Mouse (Mus musculus) left cerebral cortex, postnatal 10 days (tissue): ENCODE results near the gene Dnah2. TPM values are rescaled to one million over a fixed set of nuclear protein-coding genes. Genes with fewer than 3 reads are reported as not detected.
A peak's percentile ranks its signal among the peaks of the same experiment; 100 is the strongest.

Experiments
- DNase-seq, 2 experiments: peaks; one replicate each; pipeline ENCODE4 v3.0.0; 2021 to 2022; ENCODE audit warnings: low spot score in 2 of 2, mixed read lengths in 1 of 2; ENCODE audit errors: extremely low spot score in 1 of 2
- intact Hi-C: fragments of 180-260 bp; cut with DNase I; formaldehyde crosslinking; loops from one replicate; pipeline ENCODE4 v1.15.1; 2025
- total RNA-seq, 2 experiments: library from RNA; stranded (reverse); gene quantifications; 2 replicates each; pipeline ENCODE4 v1.2.3; 2021

The Dnah2 gene
- total RNA-seq = 1 to 10 TPM; 4.2 to 5.7 TPM

- intact Hi-C loops = no loop called here
- no peak for DNase-seq
Observed at GRCm38 (mm10) chr11:69549060-69549656, at the start of gene Dnah2. Gene Dnah2 (minus strand): TSS chr11:69549110.

DNA sequence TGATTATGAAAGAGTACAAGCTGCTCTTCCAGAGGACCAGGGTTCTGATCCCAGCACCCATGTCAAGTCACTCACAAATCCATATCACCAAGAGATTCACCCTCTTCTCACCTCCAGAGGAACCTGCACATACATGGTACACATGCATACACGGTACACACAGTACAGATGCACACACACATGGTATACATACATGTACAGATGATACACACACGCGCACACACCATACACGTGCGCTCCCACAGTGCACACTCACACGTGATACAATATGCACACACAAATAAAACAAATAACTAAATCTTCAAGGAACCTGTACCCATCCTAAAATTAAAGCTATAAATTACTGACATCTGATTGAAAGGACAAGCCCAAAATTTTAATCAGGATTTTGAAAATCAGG is 45.9 kb upstream of the Dnah2 start:
- intact Hi-C loops = no loop called here
- no peak for DNase-seq

DNA sequence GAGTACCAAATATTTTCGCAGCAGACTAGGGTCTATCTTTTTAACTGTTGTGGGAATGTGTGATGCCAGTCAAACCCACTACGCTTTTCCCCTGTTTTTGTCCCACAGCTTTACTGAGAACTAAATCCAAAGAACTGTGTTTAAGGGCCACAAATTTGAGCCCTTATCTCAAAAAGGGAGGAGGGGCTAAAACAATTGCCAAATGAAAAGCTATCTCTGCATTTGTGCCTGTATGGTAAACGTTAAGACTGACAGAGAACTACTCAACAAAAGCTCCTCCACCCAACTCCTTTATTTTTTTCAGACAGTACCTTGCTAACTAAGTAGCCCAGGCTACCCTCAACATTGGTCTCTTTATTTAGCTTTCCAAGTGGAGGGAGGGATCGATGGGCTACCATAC is 43.9 kb upstream of the Dnah2 start:
- intact Hi-C loops = no loop called here
- DNase-seq = no peak

- intact Hi-C loops = no loop called here
Observed at GRCm38 (mm10) chr11:69591899-69592637, 43.2 kb upstream of the Dnah2 start.

GRCm38 (mm10) chr11:69591424-69591823 is 42.5 kb upstream of the Dnah2 start:
- intact Hi-C loops = no loop called here
- no peak for DNase-seq

More at GRCm38 (mm10) chr11:69591899-69592637, 43.2 kb upstream of the Dnah2 start:
- peak; percentile 85 for DNase-seq

DNA sequence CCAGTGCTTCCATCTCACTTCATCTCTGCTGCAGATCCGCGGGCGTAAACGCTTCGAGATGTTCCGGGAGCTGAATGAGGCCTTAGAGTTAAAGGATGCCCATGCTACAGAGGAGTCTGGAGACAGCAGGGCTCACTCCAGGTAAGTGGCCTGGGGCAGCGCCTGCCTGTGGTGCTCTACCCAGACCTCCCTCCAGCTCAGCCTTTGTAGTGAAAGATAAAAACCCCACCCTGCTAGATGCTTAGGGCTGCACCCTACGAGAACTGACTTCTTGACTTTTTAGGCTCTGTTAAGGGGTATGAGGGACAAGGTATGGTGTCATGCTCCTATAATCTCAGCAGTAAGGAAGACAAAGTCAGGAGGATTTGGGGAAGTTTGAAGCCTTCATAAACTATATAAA is 41.7 kb upstream of the Dnah2 start:
- intact Hi-C loops = no loop called here
- DNase-seq = no peak

- intact Hi-C loops = no loop called here
- DNase-seq = no peak
Observed at GRCm38 (mm10) chr11:69589207-69589834, 40.4 kb upstream of the Dnah2 start.

- DNase-seq = no peak
- intact Hi-C loops = no loop called here
Observed at GRCm38 (mm10) chr11:69585718-69586325, 36.9 kb upstream of the Dnah2 start.

DNA sequence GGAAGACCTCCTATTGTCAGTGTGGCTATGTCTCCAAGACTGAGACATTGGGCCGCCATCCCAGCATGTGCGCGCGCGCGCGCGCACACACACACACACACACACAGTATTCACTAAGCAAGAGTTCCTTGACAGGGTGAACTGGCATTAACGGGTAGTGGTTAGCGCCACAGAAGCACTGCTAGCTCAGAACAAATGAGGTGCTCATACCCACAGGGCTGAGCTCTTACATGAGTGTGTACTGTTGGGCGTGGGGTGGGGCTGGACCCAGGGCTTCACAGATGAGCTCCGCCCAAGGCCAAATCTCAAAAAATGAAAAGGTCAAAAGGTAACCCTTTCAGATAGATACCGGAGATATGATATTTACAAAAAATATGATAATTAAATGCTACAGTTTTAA is 36.0 kb upstream of the Dnah2 start:
- intact Hi-C loops = no loop called here

GRCm38 (mm10) chr11:69584008-69584407 is 35.1 kb upstream of the Dnah2 start:
- DNase-seq = no peak
- intact Hi-C loops = no loop called here

More for the DNA sequence above, 36.0 kb upstream of the Dnah2 start:
- no peak for DNase-seq

- intact Hi-C loops = no loop called here
- DNase-seq = no peak
Observed at GRCm38 (mm10) chr11:69582230-69582805, 33.4 kb upstream of the Dnah2 start.

DNA sequence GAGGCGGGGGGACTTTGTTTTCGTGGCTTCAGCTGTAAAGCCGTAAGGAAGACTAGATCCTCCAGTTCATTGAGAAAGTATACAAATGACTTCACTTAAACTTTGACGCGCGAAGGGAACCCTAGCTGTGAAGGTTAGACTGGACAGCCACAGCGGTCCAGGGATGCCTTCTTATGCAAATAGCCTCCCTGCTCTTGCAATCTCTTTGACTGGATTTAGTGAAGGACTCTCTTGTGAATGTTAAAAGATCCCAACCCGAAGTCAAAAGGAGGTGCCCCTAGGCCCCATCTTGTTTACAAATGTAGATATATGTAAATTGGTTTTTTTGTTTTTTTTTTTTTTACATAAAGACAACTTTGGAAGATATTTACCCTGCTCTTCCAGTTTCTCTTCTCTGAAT is 32.9 kb upstream of the Dnah2 start:
- no peak for DNase-seq
- intact Hi-C loops = no loop called here

- intact Hi-C loops = no loop called here
- peak; percentile 86 to 96 for DNase-seq
Observed at GRCm38 (mm10) chr11:69581147-69581688, 32.3 kb upstream of the Dnah2 start.

- DNase-seq = no peak
- intact Hi-C loops = no loop called here
Observed at GRCm38 (mm10) chr11:69580572-69581146, 31.7 kb upstream of the Dnah2 start.

DNA sequence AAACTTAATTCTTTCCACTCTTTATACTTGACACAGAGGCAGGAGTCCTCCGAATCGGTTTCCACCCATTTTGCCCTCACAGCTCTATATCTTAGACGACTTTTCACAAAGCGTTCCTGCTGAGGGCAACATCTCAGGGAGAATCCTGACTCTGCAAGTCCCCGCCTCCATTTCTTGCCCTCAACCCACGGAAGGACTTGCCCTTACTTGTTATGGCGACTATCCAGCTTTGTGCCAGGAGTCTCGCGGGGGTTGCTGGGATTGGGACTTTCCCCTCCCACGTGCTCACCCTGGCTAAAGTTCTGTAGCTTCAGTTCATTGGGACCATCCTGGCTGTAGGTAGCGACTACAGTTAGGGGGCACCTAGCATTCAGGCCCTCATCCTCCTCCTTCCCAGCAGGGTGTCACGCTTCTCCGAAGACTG is 31.2 kb upstream of the Dnah2 start, which contains the start of the genes Wrap53 and Trp53:
Wrap53 (minus strand) TSS at position 165 of the 424 bp plus-strand sequence.
Trp53 (plus strand) TSS at position 269 of the 424 bp plus-strand sequence.
- DNase-seq = peak; percentile 89 to 93
- intact Hi-C loops = no loop called here

DNA sequence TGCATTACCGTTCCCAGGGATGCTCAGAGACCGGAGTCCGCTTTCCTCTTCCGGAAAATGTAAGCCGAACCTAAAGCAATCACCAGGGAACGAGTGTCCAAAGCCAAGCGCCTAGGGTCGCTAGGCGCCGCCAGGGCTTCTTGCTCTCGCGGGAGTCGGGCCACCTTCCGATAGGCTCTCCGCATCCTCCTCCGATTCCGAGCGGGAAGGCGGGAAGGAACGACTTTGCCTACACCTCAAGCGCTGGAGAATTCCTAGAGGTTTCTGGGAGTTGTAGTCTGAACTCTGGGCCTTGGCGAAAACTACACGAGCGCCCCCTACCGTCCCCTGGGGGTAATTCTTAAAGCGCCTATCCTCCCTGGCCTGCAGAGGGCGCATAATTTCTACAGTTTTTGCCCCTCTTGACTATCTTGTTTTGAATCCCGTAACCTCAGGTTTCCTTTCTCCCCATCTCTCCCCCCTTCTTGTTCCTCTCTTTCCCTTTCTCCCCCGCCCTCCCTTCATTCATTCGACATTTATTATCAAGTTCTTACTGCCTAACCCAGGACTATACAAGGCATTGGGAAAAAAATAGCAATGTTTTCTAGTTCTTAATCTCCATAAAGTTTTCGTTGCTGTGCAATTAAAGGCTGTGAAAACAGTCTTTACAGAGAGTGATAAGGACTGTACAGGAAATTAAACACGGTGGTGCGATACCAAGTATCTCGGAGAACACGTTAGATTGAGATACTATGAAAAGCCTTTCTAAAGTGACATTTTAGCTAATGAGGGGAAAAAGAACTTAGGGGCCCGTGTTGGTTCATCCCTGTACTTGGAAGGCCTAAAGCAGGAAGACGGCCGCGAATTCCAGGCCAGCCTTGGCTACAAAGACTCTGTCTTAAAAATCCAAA is 30.5 kb upstream of the Dnah2 start:
- intact Hi-C loops = loop anchor here (5.0 kb wide), 2 partner anchors 37 to 38 kb away; partner anchors contain the start of gene Shbg
- DNase-seq = peak; percentile 95 to 98

DNA sequence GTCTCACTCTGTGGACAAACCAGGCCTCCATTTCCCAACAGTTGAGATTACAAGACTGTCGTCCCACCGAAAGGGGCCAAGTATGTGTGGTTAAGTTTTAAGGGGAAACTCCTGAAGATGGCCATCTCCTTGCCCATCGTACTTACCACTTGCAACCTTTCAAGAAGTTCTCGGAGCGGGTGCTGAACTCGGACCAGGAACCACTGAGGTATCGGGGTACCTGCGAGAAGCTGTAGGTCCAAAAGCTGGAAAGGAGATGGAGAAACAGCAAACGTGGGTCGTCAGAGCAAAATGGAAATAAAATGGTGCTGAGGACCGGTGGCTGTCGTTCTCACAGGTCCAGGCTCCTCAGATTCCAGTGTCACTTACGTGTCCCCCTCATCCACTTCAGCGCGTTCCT is 29.4 kb upstream of the Dnah2 start:
- DNase-seq = no peak
- intact Hi-C loops = loop anchor here (5.0 kb wide), 2 partner anchors 36 to 39 kb away; partner anchors contain the start of gene Shbg
